Mouse (Mus musculus) liver, embryonic 13.5 days (tissue): ENCODE measurements at regions not wholly inside any gene's neighbourhood (a gene's known extent, or its start where the extent isn't known, plus 50 kb on each side); places are given as distances from the start of the nearest gene placed in this dataset.

ENCODE experiments used
- ATAC-seq: fragments of 200-750 bp; cut with Nextera tagmentation; 2 replicates; pipeline ENCODE4 v1.8.0; 2017; ENCODE audit warnings: low read depth, mild to moderate bottlenecking, moderate number of reproducible peaks, moderate library complexity
- DNase-seq: peaks from one replicate; pipeline ENCODE4 v3.0.0; 2022
- H3K27ac ChIP-seq: fragments of 300-500 bp; sonication (generic); 2 replicates; pipeline ENCODE4 v1.5.1; 2015; ENCODE audit warnings: moderate library complexity, mild to moderate bottlenecking, inconsistent platforms
- H3K27me3 ChIP-seq: fragments of 300-500 bp; sonication (generic); 2 replicates; pipeline ENCODE4 v1.6.1; 2015; ENCODE audit warnings: mild to moderate bottlenecking, inconsistent platforms
- H3K36me3 ChIP-seq: fragments of 300-500 bp; sonication (generic); 2 replicates; pipeline ENCODE4 v1.6.1; 2015; ENCODE audit warnings: mild to moderate bottlenecking, inconsistent platforms
- H3K4me1 ChIP-seq: fragments of 300-500 bp; sonication (generic); replicated peaks from 2 replicates; pipeline ENCODE4 v1.6.1; 2015; ENCODE audit warnings: inconsistent platforms
- H3K4me2 ChIP-seq: fragments of 300-500 bp; sonication (generic); 2 replicates; pipeline ENCODE4 v1.6.1; 2015; ENCODE audit warnings: inconsistent platforms, mild to moderate bottlenecking, moderate library complexity
- H3K4me3 ChIP-seq: fragments of 300-500 bp; sonication (generic); replicated peaks from 2 replicates; pipeline ENCODE4 v1.5.1; 2015; ENCODE audit warnings: mild to moderate bottlenecking, inconsistent platforms
- H3K9ac ChIP-seq: fragments of 300-500 bp; sonication (generic); 2 replicates; pipeline ENCODE4 v1.6.1; 2015; ENCODE audit warnings: mild to moderate bottlenecking, inconsistent platforms
- H3K9me3 ChIP-seq: fragments of 300-500 bp; sonication (generic); replicated peaks from 2 replicates; pipeline ENCODE4 v1.6.1; 2016; ENCODE audit warnings: inconsistent platforms
- WGBS: fragments of 180-500 bp; shearing (Covaris S2); methylation state at CpG from one replicate; pipeline ENCODE4 v1.1.7; 2015; ENCODE audit not compliant: insufficient replicate concordance; 5-methylcytosine and 5-hydroxymethylcytosine counted together

DNA sequence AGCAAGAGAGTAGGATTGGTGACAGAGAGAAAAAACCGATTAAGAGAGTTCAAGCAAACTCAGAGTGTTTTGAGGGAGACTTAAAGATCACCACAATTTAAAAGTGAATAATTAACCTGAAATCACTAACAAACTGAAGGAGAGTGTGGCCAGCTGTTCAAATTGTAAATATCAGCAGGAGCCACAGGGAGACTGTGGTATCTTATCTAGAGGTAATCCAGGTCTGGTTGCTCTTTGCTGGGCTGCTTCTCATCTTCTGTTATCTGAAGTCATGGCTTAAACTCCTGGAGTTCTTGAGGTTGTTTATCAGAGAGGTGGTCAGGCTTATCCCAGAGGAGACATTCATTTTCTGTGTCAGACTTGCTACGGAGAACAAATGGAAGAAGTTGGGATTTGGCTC, 106.7 kb upstream of the Nrp1 start:
- Histone ChIP-seq H3K4me2 (no peak overlapping the region), H3K27ac (no peak overlapping the region), H3K27me3 (no peaks in the 10 kb centered on the region), H3K36me3 (no peaks in the 10 kb centered on the region), H3K9ac (no peak overlapping the region), H3K4me1 (peaks cover 4% of the 10 kb centered on the region; the same call in 1 of the 2 replicates), H3K9me3 (no peaks in the 10 kb centered on the region), H3K4me3 (no peak overlapping the region)
- no peak for ATAC-seq
- 13% methylated on average over 2 of the region's 2 CpGs for WGBS
- no peak for DNase-seq

DNA sequence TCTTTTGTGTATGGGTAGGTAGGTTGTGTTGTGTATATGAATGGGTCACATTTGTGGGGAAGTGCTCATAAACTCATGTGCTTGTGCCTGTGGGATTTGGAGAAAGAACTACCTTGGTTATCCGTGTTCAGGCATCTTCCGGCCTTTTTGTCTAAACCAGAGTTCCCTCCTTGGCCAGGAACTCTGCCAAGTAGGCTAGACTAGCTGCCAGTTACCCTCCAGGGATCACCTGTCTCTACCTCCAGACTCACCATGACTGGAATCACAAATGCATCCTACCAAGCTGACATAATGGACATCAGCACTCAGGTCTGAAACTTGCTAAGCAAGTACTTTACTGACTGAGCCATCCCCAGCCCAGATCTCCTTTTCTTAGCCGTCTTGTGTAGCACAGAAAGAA, 97.6 kb upstream of the Nrp1 start:
- Histone ChIP-seq H3K4me2 (no peak overlapping the region), H3K27ac (no peak overlapping the region), H3K4me1 (no peaks in the 10 kb centered on the region), H3K9ac (no peak overlapping the region), H3K9me3 (no peaks in the 10 kb centered on the region), H3K36me3 (no peaks in the 10 kb centered on the region), H3K27me3 (no peaks in the 10 kb centered on the region), H3K4me3 (no peak overlapping the region)
- no peak for ATAC-seq
- DNase-seq: no peak
- 75% methylated on average over 3 of the region's 3 CpGs for WGBS

DNA sequence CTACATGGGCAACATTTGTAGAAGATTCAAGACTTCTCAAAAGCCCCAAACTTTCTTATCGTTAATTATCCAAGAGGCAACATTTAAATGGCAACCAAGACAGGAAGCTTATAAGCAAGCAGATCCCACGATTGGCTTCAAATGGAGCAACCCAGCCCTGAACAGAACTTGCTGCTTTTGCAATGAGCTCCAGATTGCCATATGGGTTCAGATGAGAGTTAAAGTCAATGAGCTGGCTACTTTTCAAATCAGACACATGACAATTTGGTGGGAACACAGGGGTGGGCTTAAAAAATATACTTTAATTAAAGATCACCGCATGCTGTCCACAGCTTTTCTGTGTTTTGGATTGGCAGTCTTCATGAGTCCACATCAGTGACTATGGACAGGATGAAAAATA, 97.0 kb upstream of the Nrp1 start:
- Histone ChIP-seq H3K9me3 (no peaks in the 10 kb centered on the region), H3K27ac (no peak overlapping the region), H3K4me3 (no peak overlapping the region), H3K27me3 (no peaks in the 10 kb centered on the region), H3K4me1 (no peaks in the 10 kb centered on the region), H3K9ac (no peak overlapping the region), H3K4me2 (no peak overlapping the region), H3K36me3 (no peaks in the 10 kb centered on the region)
- ATAC-seq (no peak), DNase-seq (no peak)
- WGBS: 61% methylated on average over 3 of the region's 3 CpGs

DNA sequence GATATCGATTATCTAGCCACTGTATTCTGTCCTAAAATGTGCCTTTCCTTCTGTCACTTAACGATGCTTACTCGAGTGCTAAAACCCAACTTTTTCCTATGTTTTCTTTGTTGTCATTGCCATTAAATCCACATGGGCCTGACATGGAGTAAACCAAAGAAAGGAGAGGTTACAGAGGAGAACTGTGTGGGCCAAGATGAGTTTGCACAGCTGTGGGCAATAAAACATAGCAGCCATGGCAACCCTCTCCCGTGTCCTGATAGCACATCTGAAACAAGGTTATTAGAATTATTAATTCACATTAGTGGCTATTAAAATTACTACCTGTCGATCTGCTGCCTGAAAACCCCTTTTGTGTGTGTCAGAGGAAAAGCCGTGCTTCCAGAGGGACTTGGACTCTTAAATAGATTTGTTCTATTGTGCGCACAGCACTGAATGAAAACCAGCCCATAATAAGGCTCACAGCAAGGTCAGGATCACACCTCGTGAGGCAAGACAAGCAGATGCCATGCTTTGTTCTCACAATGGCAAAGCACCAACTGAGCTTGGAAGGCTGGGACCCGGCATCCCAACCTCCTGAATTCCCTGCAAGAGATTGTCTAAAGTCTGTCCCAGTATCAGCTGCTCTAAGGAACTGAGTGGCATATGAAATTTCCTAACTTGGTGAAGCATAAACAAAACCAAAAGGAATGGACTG, 95.0 kb upstream of the Nrp1 start:
- no peaks in the 10 kb centered on the region for H3K27me3 ChIP-seq
- H3K4me1 ChIP-seq: peaks cover 4% of the 10 kb centered on the region; the same call in 1 of the 2 replicates
- H3K9me3 ChIP-seq: no peaks in the 10 kb centered on the region
- no peak for ATAC-seq
- no peak overlapping the region for H3K4me3 ChIP-seq
- 66% methylated on average over 9 of the region's 9 CpGs for WGBS
- DNase-seq: no peak
- H3K27ac ChIP-seq: no peak overlapping the region
- H3K4me2 ChIP-seq: no peak overlapping the region
- H3K9ac ChIP-seq: no peak overlapping the region
- H3K36me3 ChIP-seq: no peaks in the 10 kb centered on the region

DNA sequence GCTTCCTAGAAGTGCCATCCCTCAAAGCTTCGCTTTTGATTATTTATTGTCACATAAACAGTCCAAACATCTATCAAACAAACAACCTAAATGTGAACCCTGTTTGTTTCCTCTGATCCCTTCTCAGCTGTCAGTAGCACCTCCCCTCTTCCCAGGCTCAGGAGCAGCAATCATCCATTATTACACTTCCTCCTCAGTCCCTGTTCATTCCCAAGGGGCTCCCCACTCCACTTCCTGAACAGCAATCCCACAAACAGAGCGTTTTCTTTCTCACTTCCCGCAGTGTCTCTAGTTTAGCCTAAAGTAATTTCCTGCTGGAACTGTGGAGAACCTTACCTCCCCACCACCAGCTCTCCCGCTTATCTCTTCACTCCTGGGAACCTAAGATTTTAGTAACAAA, 91.1 kb upstream of the Nrp1 start:
- Histone ChIP-seq H3K27ac (no peak overlapping the region), H3K36me3 (no peaks in the 10 kb centered on the region), H3K4me3 (no peak overlapping the region), H3K9ac (no peak overlapping the region), H3K4me1 (peaks cover 7% of the 10 kb centered on the region), H3K4me2 (no peak overlapping the region), H3K27me3 (no peaks in the 10 kb centered on the region), H3K9me3 (no peaks in the 10 kb centered on the region)
- no peak for ATAC-seq
- 35% methylated on average over 4 of the region's 4 CpGs for WGBS
- no peak for DNase-seq

DNA sequence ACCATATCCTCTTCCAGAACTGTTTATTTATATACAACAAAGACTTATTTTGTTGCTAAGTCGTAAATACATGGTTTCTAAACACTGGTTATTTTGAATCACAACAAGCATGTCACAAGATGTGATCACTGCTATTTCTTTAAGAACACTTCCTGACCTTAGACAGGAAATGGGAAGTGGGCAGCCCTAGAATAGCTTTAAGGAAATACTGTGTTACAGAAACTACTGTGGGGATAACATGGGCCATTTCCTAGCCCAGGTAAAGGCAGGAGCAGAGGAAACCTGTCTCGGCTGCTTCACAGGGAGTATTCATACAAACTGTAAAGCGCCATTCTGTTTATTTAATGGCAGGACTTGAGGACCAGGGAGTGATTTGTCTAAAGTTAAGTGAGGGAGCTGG, 90.4 kb upstream of the Nrp1 start:
- Histone ChIP-seq H3K27ac (no peak overlapping the region; the same call in 1 of the 2 replicates), H3K27me3 (no peaks in the 10 kb centered on the region), H3K4me1 (peaks cover 7% of the 10 kb centered on the region), H3K4me2 (no peak overlapping the region), H3K4me3 (no peak overlapping the region), H3K9ac (no peak overlapping the region), H3K9me3 (no peaks in the 10 kb centered on the region), H3K36me3 (no peaks in the 10 kb centered on the region)
- ATAC-seq: no peak
- WGBS: 32% methylated on average over 3 of the region's 3 CpGs
- no peak for DNase-seq

DNA sequence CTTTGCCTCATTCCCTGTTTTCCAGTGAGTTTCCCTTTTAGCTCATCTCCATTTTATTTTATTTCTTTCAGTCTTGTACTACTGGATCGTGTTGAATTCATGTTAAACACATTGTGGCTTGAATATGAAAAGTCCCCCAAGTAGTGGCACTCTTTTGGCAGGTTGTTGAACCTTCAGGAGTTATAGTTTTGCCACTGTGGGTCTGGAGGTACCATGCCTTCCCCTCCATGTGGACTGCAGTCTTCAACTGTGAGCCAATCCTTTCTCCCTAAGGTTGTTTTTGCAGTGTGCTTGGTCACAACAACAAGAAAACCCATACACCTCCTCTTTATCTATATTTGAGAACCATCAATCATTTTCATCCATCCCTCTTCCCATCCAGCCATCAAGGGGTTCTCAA, 88.9 kb upstream of the Nrp1 start:
- H3K27ac ChIP-seq: no peak overlapping the region
- no peak overlapping the region for H3K4me3 ChIP-seq
- no peak overlapping the region for H3K9ac ChIP-seq
- no peaks in the 10 kb centered on the region for H3K27me3 ChIP-seq
- peaks cover 7% of the 10 kb centered on the region for H3K4me1 ChIP-seq
- ATAC-seq (no peak), DNase-seq (no peak)
- 59% methylated on average over 1 of the region's 1 CpGs for WGBS
- no peaks in the 10 kb centered on the region for H3K9me3 ChIP-seq
- H3K4me2 ChIP-seq: no peak overlapping the region
- H3K36me3 ChIP-seq: no peaks in the 10 kb centered on the region

DNA sequence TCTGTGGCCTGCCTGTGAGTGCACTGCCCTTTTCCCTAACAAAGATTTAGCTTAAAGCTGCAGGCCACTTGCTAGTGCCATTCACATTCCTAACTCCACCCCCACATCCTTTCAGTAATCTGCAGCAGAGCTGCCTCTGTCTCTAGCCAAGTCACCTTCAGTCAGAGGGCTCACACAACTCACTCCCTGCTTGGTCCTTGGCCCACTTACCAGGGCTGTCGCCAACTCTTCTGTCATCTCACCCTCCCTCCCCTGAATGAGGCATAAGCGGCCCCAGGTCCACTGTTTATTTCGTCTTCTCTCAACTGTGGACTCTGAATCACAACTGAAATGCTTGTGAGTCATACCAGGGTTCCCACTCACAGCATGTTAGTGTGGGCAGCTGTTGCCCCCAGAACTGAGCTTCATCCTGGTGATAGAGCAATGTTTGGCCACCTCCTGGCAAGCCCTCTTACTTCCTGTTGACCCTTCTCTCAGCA, 85.5 kb upstream of the Nrp1 start:
- no peak for DNase-seq
- 38% methylated on average over 3 of the region's 3 CpGs for WGBS
- ATAC-seq: no peak

DNA sequence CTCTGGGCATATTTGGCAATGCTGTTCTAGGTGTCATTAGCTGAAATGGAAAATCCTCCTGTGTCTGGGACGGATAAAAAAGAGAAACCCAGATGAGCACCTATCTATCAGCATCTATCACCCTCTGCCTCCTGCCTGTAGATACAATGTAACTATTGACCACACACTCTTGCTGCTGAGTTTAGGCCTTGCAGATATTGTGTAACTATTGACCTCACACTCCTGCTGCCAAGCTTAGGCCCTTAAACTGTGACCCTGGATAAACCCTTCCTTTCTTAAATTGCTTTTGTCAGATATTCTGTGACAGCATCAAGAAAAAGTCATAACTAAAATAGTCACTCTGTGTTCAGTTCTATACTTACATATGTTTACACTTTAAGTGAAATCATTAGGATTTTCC, 81.9 kb upstream of the Nrp1 start:
- Histone ChIP-seq H3K4me1 (no peaks in the 10 kb centered on the region), H3K9ac (no peak overlapping the region), H3K27ac (no peak overlapping the region), H3K4me3 (no peak overlapping the region), H3K9me3 (no peaks in the 10 kb centered on the region), H3K4me2 (no peak overlapping the region), H3K36me3 (no peaks in the 10 kb centered on the region), H3K27me3 (no peaks in the 10 kb centered on the region)
- ATAC-seq (no peak), DNase-seq (no peak)
- 46% methylated on average over 1 of the region's 1 CpGs for WGBS

More for the DNA sequence above, 85.5 kb upstream of the Nrp1 start:
- Histone ChIP-seq H3K4me3 (no peak overlapping the region), H3K4me1 (peaks cover 7% of the 10 kb centered on the region), H3K4me2 (no peak overlapping the region), H3K36me3 (no peaks in the 10 kb centered on the region), H3K27me3 (no peaks in the 10 kb centered on the region), H3K27ac (0 out of 2 replicates have a peak overlapping the region, but pooled peaks have one; percentile 9), H3K9ac (no peak overlapping the region), H3K9me3 (no peaks in the 10 kb centered on the region)

DNA sequence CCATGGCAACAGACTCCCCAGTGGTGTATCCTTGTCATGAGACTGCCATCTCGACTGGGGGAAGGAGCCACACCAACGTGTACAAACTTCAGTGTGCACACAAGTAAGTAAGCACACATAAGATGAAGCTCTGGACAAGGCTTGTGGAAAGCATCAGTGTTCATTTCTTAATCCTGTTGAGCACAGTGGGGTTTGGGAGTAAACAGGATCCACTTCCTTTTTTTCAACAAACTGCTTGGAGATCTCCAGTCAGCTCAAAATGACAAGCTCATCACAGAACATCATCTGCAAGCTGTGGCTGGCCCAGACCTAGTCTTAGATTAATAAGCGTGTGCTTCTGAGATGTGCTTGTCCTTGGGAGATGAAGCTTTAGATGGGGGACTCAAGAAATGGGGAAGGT, 75.6 kb upstream of the Nrp1 start:
- WGBS: 35% methylated on average over 3 of the region's 3 CpGs
- Histone ChIP-seq H3K9ac (no peak overlapping the region), H3K4me2 (no peak overlapping the region), H3K4me3 (no peak overlapping the region), H3K4me1 (no peaks in the 10 kb centered on the region), H3K9me3 (no peaks in the 10 kb centered on the region), H3K27me3 (no peaks in the 10 kb centered on the region), H3K36me3 (no peaks in the 10 kb centered on the region), H3K27ac (no peak overlapping the region)
- no peak for DNase-seq
- no peak for ATAC-seq

DNA sequence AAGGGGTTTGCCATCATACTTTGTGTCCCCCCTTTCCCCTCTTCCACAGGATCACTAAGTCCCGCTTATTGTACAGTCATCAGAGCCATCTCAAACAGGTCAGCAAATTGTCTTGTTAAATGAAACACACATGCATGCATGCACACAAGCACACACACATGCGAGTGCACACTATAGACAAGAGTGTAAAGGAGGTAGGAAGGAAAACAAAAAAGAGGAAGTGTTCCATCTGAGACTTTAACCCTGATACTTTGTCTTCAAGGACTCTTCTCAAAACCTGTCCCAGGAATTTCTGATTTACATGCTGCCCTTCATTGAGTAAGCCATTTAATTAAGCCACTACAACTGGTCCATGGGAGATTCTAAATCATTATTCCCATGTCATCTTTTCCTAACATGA, 75.0 kb upstream of the Nrp1 start:
- ATAC-seq: no peak
- Histone ChIP-seq H3K9ac (no peak overlapping the region), H3K9me3 (no peaks in the 10 kb centered on the region), H3K36me3 (no peaks in the 10 kb centered on the region), H3K4me3 (no peak overlapping the region), H3K4me1 (no peaks in the 10 kb centered on the region), H3K27ac (no peak overlapping the region), H3K27me3 (no peaks in the 10 kb centered on the region), H3K4me2 (no peak overlapping the region)
- WGBS: 45% methylated on average over 2 of the region's 2 CpGs
- no peak for DNase-seq

DNA sequence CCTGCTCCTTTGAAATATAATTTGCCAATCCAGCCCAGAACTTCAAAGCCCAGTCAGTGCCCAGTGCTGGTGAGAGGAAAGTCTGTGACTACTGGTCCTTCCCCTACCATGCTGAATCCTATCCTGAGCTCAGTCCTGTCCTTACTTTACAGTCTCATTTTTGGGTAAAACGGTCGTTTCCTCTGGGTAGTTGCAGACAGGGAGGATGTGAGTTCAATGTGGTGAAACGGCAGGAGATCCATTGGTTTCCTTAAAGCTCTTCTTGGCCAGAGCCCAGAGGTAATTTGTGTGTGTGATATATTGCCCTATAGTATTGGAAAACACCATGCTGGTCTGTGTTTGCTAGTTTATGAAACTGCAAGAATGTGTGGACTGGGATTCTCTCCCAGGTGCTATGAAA, 73.6 kb upstream of the Nrp1 start:
- H3K27ac ChIP-seq: no peak overlapping the region
- no peaks in the 10 kb centered on the region for H3K36me3 ChIP-seq
- H3K27me3 ChIP-seq: no peaks in the 10 kb centered on the region
- no peak overlapping the region for H3K9ac ChIP-seq
- H3K4me1 ChIP-seq: no peaks in the 10 kb centered on the region
- H3K4me2 ChIP-seq: no peak overlapping the region
- H3K9me3 ChIP-seq: no peaks in the 10 kb centered on the region
- no peak for ATAC-seq
- no peak for DNase-seq
- H3K4me3 ChIP-seq: no peak overlapping the region
- WGBS: 27% methylated on average over 3 of the region's 3 CpGs
